Mouse (Mus musculus) limb, embryonic 14.5 days (tissue): ENCODE measurements at regions not wholly inside any gene's neighbourhood (a gene's known extent, or its start where the extent isn't known, plus 50 kb on each side); places are given as distances from the start of the nearest gene placed in this dataset.
"Not testable (repeated sequence)": the region's sequence is repeated elsewhere in the genome, so short reads cannot be mapped to it uniquely, and the experiment has no call there.

Source experiments
- ATAC-seq: fragments of 200-750 bp; cut with Nextera tagmentation; 2 replicates; pipeline ENCODE4 v1.8.0; 2017; ENCODE audit warnings: low read depth, moderate number of reproducible peaks, moderate TSS enrichment; ENCODE audit not compliant: low FRiP score
- DNase-seq: peaks from one replicate; pipeline ENCODE4 v3.0.0-alpha.2; 2015; ENCODE audit warnings: low spot score
- H3K27ac ChIP-seq: fragments of 300-500 bp; sonication (generic); replicated peaks from 2 replicates; pipeline ENCODE4 v1.5.1; 2014; ENCODE audit warnings: low read depth, mild to moderate bottlenecking, low read length, moderate library complexity, mixed read lengths
- H3K27me3 ChIP-seq: fragments of 300-500 bp; sonication (generic); 2 replicates; pipeline ENCODE4 v1.6.1; 2014; ENCODE audit warnings: low read length, mixed read lengths; ENCODE audit not compliant: control insufficient read depth, insufficient read depth
- H3K36me3 ChIP-seq: fragments of 300-500 bp; sonication (generic); 2 replicates; pipeline ENCODE4 v1.6.1; 2014; ENCODE audit warnings: mild to moderate bottlenecking, low read length, moderate library complexity, mixed read lengths; ENCODE audit not compliant: control insufficient read depth, insufficient read depth
- H3K4me1 ChIP-seq: fragments of 300-500 bp; sonication (generic); 2 replicates; pipeline ENCODE4 v1.6.1; 2014; ENCODE audit warnings: antibody characterized with exemption, low read length, mixed read lengths; ENCODE audit not compliant: control insufficient read depth, insufficient read depth
- H3K4me2 ChIP-seq: fragments of 300-500 bp; sonication (generic); replicated peaks from 2 replicates; pipeline ENCODE4 v1.6.1; 2014; ENCODE audit warnings: low read depth, mild to moderate bottlenecking, low read length, moderate library complexity; ENCODE audit not compliant: severe bottlenecking
- H3K4me3 ChIP-seq: fragments of 300-500 bp; sonication (generic); replicated peaks from 2 replicates; pipeline ENCODE4 v1.5.1; 2014; ENCODE audit warnings: low read length
- H3K9ac ChIP-seq: fragments of 300-500 bp; sonication (generic); 2 replicates; pipeline ENCODE4 v1.6.1; 2014; ENCODE audit warnings: mild to moderate bottlenecking, low read depth, low read length, moderate library complexity; ENCODE audit not compliant: severe bottlenecking
- H3K9me3 ChIP-seq: fragments of 300-500 bp; sonication (generic); 2 replicates; pipeline ENCODE4 v1.6.1; 2016; ENCODE audit warnings: low read length; ENCODE audit not compliant: control insufficient read depth
- POLR2A ChIP-seq: fragments of 200-500 bp; IDR thresholded peaks from 2 replicates; pipeline ENCODE4 v1.8.0; 2012; ENCODE audit warnings: inconsistent platforms, mild to moderate bottlenecking, moderate library complexity, borderline replicate concordance; ENCODE audit not compliant: insufficient read depth, insufficient read length; ENCODE audit errors: extremely low read depth
- WGBS: fragments of 180-500 bp; shearing (Covaris S2); extraction: QIAGEN DNeasy Blood & Tissue Kit; methylation state at CpG from one replicate; pipeline ENCODE4 v1.1.7; 2014; 5-methylcytosine and 5-hydroxymethylcytosine counted together

DNA sequence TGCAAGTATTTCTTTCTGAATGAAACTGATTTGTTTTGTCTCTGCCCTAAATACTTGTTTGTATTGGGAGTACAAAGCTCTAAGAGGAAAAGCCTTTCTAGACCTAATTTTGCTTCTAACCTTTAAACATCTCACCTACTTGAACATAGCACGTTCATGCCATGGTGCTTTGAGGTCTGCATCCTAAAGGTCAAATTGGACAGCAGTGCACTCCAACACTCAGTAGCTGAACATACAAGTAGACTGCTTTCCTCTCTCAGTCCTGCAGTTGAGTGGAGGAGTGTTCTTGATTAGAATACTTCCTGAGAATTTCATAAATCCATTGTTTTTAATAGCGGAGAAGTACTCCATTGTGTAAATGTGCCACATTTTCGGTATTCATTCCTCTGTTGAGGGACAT is 1397.2 kb upstream of the 1700008P02Rik start:
- no peak overlapping the region for H3K4me3 ChIP-seq
- DNase-seq (no peak), ATAC-seq (no peak)
- H3K36me3 ChIP-seq: no peaks in the 10 kb centered on the region
- no peak overlapping the region for H3K4me2 ChIP-seq
- TF ChIP-seq POLR2A: no peak
- 83% methylated on average over 3 of the region's 3 CpGs for WGBS
- H3K9me3 ChIP-seq: 0 out of 2 replicates have a peak, but pooled peaks cover 5% of the 10 kb centered on the region
- H3K27ac ChIP-seq: no peak overlapping the region
- no peaks in the 10 kb centered on the region for H3K27me3 ChIP-seq
- H3K9ac ChIP-seq: no peak overlapping the region
- no peaks in the 10 kb centered on the region for H3K4me1 ChIP-seq

DNA sequence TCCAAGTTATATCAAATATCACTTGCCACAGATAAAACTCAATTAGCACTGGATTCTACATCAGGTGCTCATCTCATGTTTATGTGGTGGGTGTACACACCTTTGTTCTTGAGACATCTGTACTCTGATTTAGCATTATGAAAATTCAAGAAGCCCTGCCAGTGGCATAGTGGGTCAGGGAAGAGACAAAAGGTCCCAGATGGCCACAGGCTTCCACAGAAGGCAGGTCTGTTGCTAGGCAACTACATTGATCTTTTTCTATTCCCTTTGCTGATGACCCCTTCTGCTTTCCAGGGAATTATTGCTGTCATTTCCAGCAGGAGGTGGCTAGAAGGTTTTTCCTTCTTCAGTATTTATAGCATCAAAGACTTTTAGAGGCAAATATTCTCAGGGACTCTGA is 1396.7 kb upstream of the 1700008P02Rik start:
- ATAC-seq: no peak
- no peak overlapping the region for H3K4me3 ChIP-seq
- H3K9me3 ChIP-seq: 0 out of 2 replicates have a peak, but pooled peaks cover 5% of the 10 kb centered on the region
- no peaks in the 10 kb centered on the region for H3K36me3 ChIP-seq
- H3K9ac ChIP-seq: no peak overlapping the region
- no peak overlapping the region for H3K27ac ChIP-seq
- no peak for TF ChIP-seq POLR2A
- no peak overlapping the region for H3K4me2 ChIP-seq
- no peaks in the 10 kb centered on the region for H3K4me1 ChIP-seq
- no peaks in the 10 kb centered on the region for H3K27me3 ChIP-seq
- no peak for DNase-seq

DNA sequence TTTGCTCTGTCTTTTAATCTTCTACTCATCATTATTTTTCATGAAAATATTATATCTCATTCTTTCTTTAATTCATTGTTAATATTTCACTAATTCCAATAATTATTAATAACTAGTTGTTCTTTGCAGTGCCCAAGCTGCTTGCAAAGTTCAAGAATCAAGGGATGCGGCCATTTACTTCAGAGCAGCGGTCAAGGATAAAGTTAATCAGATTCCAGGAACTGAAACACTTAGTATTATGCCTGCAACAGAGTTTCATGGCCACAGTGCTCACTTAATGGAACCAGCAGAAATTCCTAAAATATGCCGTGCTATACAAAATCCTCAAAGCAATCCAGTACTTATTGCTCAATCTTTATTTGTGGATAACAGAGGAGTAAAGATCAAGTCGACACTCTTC is 1389.7 kb upstream of the 1700008P02Rik start:
- TF ChIP-seq POLR2A: no peak
- ATAC-seq (no peak), DNase-seq (no peak)
- H3K4me2 ChIP-seq: no peak overlapping the region
- H3K27me3 ChIP-seq: no peaks in the 10 kb centered on the region
- no peak overlapping the region for H3K9ac ChIP-seq
- no peaks in the 10 kb centered on the region for H3K4me1 ChIP-seq
- no peak overlapping the region for H3K27ac ChIP-seq
- H3K4me3 ChIP-seq: no peak overlapping the region
- no peaks in the 10 kb centered on the region for H3K36me3 ChIP-seq
- no peaks in the 10 kb centered on the region for H3K9me3 ChIP-seq
- 90% methylated on average over 4 of the region's 4 CpGs for WGBS

DNA sequence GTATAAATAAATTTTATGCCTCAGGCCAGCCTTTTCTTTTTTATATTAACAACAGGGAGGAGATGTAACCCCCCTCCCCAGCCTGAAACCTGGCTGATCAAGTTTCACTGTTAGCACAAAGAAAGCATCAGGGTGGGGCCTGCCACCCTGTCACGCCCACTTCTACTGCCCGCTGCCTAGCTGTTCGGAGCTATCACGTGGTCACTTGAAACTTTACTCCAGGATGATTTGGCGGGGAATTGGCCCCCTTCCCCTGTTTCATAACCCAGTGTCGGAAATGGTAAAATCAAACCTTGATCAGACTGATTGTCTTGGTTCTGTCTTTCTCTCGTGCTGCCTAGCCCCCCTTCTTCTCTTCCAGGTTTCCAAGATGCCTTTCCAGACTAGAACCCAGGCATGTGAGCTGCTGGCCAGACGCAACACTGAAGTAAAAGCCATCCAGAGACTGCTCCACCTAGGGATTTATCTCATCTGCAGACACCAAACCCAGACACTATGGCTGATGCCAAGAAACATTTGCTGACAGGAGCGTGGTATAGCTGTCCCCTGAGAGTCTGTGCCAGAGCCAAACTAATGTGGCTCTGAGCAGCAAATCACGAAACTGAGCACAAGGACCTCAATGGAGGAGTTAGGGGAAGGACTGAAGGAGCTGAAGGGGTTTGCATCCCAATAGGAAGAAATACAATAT is 1386.6 kb upstream of the 1700008P02Rik start:
- H3K4me1 ChIP-seq: no peaks in the 10 kb centered on the region
- H3K27me3 ChIP-seq: no peaks in the 10 kb centered on the region
- no peak overlapping the region for H3K4me2 ChIP-seq
- no peaks in the 10 kb centered on the region for H3K9me3 ChIP-seq
- no peak for TF ChIP-seq POLR2A
- DNase-seq (no peak), ATAC-seq (no peak)
- H3K9ac ChIP-seq: no peak overlapping the region
- WGBS: 47% methylated on average over 10 of the region's 10 CpGs
- no peak overlapping the region for H3K27ac ChIP-seq
- no peak overlapping the region for H3K4me3 ChIP-seq
- H3K36me3 ChIP-seq: no peaks in the 10 kb centered on the region

DNA sequence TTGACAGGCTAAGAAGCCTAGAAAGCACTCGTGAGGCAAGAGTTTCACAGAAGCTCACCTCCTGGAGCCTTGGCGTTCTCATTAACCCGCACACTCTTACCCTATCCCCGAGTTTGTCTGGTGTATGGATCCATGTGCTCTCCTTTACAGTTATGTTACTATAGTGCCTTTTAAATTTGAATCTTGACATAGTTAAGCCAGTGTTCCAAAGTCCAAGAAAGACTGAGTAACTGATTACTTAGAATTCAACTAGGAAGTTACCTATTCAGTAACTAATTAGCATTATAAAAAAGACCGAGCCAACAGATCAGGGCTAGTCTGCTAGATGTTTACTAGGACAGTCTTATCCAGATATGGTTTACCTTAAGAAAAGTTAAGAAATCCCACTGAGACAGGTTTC is 1386.0 kb upstream of the 1700008P02Rik start:
- H3K27ac ChIP-seq: no peak overlapping the region
- H3K9ac ChIP-seq: no peak overlapping the region
- no peaks in the 10 kb centered on the region for H3K36me3 ChIP-seq
- no peaks in the 10 kb centered on the region for H3K4me1 ChIP-seq
- no peak for DNase-seq
- no peak for ATAC-seq
- no peak overlapping the region for H3K4me2 ChIP-seq
- no peaks in the 10 kb centered on the region for H3K9me3 ChIP-seq
- H3K4me3 ChIP-seq: no peak overlapping the region
- no peak for TF ChIP-seq POLR2A
- H3K27me3 ChIP-seq: no peaks in the 10 kb centered on the region
- 56% methylated on average over 5 of the region's 5 CpGs for WGBS

DNA sequence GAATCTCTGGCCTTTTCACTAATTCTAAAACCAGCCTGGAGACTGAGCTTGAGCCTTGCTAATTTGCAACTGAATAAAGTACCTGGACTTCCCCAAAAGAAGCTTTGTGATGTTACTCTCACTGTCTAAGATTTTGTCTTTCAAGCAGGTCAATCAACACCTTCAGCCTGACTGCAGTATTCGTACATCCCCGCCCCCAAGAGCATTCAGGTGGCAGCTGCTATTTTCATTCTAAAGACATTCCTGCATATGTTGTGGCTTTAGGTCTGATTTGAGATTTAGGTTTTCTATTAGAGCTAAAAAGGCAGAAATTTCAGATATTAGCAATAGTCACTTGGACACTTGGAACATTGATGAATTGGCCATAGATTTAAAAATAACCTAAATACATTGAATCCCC is 1385.4 kb upstream of the 1700008P02Rik start:
- DNase-seq, H3K4me2 ChIP-seq, H3K9ac ChIP-seq, H3K27ac ChIP-seq, H3K9me3 ChIP-seq, H3K36me3 ChIP-seq, H3K27me3 ChIP-seq, H3K4me1 ChIP-seq, ATAC-seq, H3K4me3 ChIP-seq: not testable (repeated sequence)
- WGBS: 85% methylated on average over 2 of the region's 2 CpGs
